Mouse (Mus musculus) left cerebral cortex, adult 2 months (tissue): ENCODE data around the gene Gm49776. TPM values are rescaled to one million over a fixed set of nuclear protein-coding genes. Genes with fewer than 3 reads are reported as not detected.
"Not testable (repeated sequence)": the region's sequence is repeated elsewhere in the genome, so short reads cannot be mapped to it uniquely, and the experiment has no call there.

ENCODE experiments used
- DNase-seq, 2 experiments: peaks; one replicate each; pipeline ENCODE4 v3.0.0; 2021 to 2022; ENCODE audit warnings: low spot score in 2 of 2, mixed read lengths in 1 of 2; ENCODE audit errors: extremely low spot score in 1 of 2
- H3K27ac ChIP-seq: fragments of 200-600 bp; 2 replicates; pipeline ENCODE4 v1.8.1; 2022
- H3K4me3 ChIP-seq: fragments of 200-600 bp; 2 replicates; pipeline ENCODE4 v1.8.1; 2022
- CTCF ChIP-seq: fragments of 200-600 bp; IDR thresholded peaks from 2 replicates; pipeline ENCODE4 v1.8.1; 2022; ENCODE audit warnings: antibody characterized with exemption, mild to moderate bottlenecking, moderate library complexity
- intact Hi-C: fragments of 180-260 bp; cut with DNase I; formaldehyde crosslinking; loops from one replicate; pipeline ENCODE4 v1.15.1; 2025
- microRNA-seq, 2 experiments: library from miRNA; unstranded; fragments of <30 nt; microRNA quantifications; one replicate each; pipeline ENCODE4 v1.2.0; 2021
- total RNA-seq, 2 experiments: library from RNA; stranded (reverse); gene quantifications; 2 replicates each; pipeline ENCODE4 v1.2.3; 2021

Gene Gm49776
- total RNA-seq, 2 experiments from 2014 or later: not detected

GRCm38 (mm10) chr16:18214858-18215257 is 43.3 kb downstream of the Gm49776 start:
- intact Hi-C loops: no loop called here
- Histone ChIP-seq H3K4me3 (peak overlapping the region; percentile 2; the same call in 1 of the 2 replicates), H3K27ac (peak overlapping the region; percentile 76)
- TF ChIP-seq CTCF: no peak
- no peak for DNase-seq

- Histone ChIP-seq H3K27ac (peak overlapping the region; percentile 76), H3K4me3 (peak overlapping the region; percentile 9; the same call in 1 of the 2 replicates)
- intact Hi-C loops: no loop called here
- no peak for TF ChIP-seq CTCF
- DNase-seq: peak; percentile 72 to 74
Observed at GRCm38 (mm10) chr16:18213689-18214088, 44.4 kb downstream of the Gm49776 start.

GRCm38 (mm10) chr16:18211417-18212171 is 46.5 kb downstream of the Gm49776 start:
- H3K4me3 ChIP-seq: no peak overlapping the region
- intact Hi-C loops: loop anchor here (1.0 to 2.0 kb wide), 4 partner anchors 39 to 159 kb away; partner anchors contain the start of genes Dgcr6 and Rtn4r
- TF ChIP-seq CTCF: peak; percentile 99
- DNase-seq: peak; percentile 89 to 95
- H3K27ac ChIP-seq: peak overlapping the region; percentile 42; the same call in 1 of the 2 replicates

GRCm38 (mm10) chr16:18210701-18211416 is 47.3 kb downstream of the Gm49776 start:
- DNase-seq: peak; percentile 71 to 83
- peak overlapping the region; percentile 42; the same call in 1 of the 2 replicates for H3K27ac ChIP-seq
- peak; percentile 87 for TF ChIP-seq CTCF
- no peak overlapping the region for H3K4me3 ChIP-seq
- intact Hi-C loops: loop anchor here (1.0 to 2.0 kb wide), 4 partner anchors 39 to 158 kb away; partner anchors contain the start of genes Dgcr6 and Rtn4r

- intact Hi-C loops: no loop called here
- no peak overlapping the region for H3K27ac ChIP-seq
- DNase-seq: no peak
- no peak for TF ChIP-seq CTCF
- no peak overlapping the region for H3K4me3 ChIP-seq
Observed at GRCm38 (mm10) chr16:18203430-18204091, 54.6 kb downstream of the Gm49776 start.

GRCm38 (mm10) chr16:18202061-18202460 is 56.1 kb downstream of the Gm49776 start:
- TF ChIP-seq CTCF: no peak
- no peak for DNase-seq
- intact Hi-C loops: no loop called here
- Histone ChIP-seq H3K27ac (no peak overlapping the region), H3K4me3 (no peak overlapping the region)

GRCm38 (mm10) chr16:18201620-18202019 is 56.5 kb downstream of the Gm49776 start:
- DNase-seq: no peak
- no peak overlapping the region for H3K27ac ChIP-seq
- no peak overlapping the region for H3K4me3 ChIP-seq
- intact Hi-C loops: no loop called here
- no peak for TF ChIP-seq CTCF

- DNase-seq: no peak
- intact Hi-C loops: no loop called here
- Histone ChIP-seq H3K27ac (no peak overlapping the region), H3K4me3 (no peak overlapping the region)
- no peak for TF ChIP-seq CTCF
Observed at GRCm38 (mm10) chr16:18200062-18200461, 58.1 kb downstream of the Gm49776 start.

- TF ChIP-seq CTCF: no peak
- no peak for DNase-seq
- intact Hi-C loops: no loop called here
- H3K27ac ChIP-seq: peak overlapping the region; percentile 50; the same call in 1 of the 2 replicates
- H3K4me3 ChIP-seq: no peak overlapping the region
Observed at GRCm38 (mm10) chr16:18198365-18199098, 59.6 kb downstream of the Gm49776 start.

- H3K27ac ChIP-seq: peak overlapping the region; percentile 50; the same call in 1 of the 2 replicates
- peak in 1 of 2 experiments; percentile 21 for DNase-seq
- no peak for TF ChIP-seq CTCF
- intact Hi-C loops: no loop called here
- no peak overlapping the region for H3K4me3 ChIP-seq
Observed at GRCm38 (mm10) chr16:18197881-18198280, 60.2 kb downstream of the Gm49776 start.

- H3K4me3 ChIP-seq, DNase-seq: not testable (repeated sequence)
- intact Hi-C loops: loop anchor here (1.0 kb wide), 3 partner anchors 22 to 64 kb away; no protein-coding TSS in a partner anchor
- peak overlapping the region; percentile 87; the same call in 1 of the 2 replicates for H3K27ac ChIP-seq
Observed at GRCm38 (mm10) chr16:18195561-18195960, 62.6 kb downstream of the Gm49776 start.

Small RNA genes lying within 50 kb of the gene (microRNA-seq; reads per million reads assigned to microRNA genes)
- gene Gm24572 (0.24 to 0.97 reads per million in 2 experiments), gene Mir1306 (191 to 399 reads per million in 2 experiments)

Other genes with a start within 250 kb of the Gm49776 start
- gene Dgcr6, start 205.5 kb downstream of the Gm49776 start, total RNA-seq: 10 to 100 TPM; 96.1 to 96.8 TPM
- 10 to 100 TPM; 38.9 to 40.8 TPM for gene Prodh, start 168.1 kb downstream of the Gm49776 start, total RNA-seq
- 100 to 1,000 TPM; 138 to 147 TPM for gene Rtn4r, start 130.7 kb downstream of the Gm49776 start, total RNA-seq
- not detected for gene Ccdc188, start 40.4 kb downstream of the Gm49776 start, total RNA-seq
- gene Zdhhc8, start 23.2 kb downstream of the Gm49776 start, total RNA-seq: 100 to 1,000 TPM; 132 to 134 TPM
- gene Trmt2a, start 9.6 kb downstream of the Gm49776 start, total RNA-seq: 10 to 100 TPM; 43.6 to 47.7 TPM
- 10 to 100 TPM; 87.3 to 92.9 TPM for gene Ranbp1, start 9.6 kb downstream of the Gm49776 start, total RNA-seq
- 10 to 100 TPM; 41.1 to 41.8 TPM for gene Dgcr8, start 30.9 kb upstream of the Gm49776 start, total RNA-seq
- 100 to 1,000 TPM; 154 to 158 TPM for gene Tango2, start 89.8 kb upstream of the Gm49776 start, total RNA-seq
- 10 to 100 TPM; 39.1 to 50.4 TPM for gene Arvcf, start 89.9 kb upstream of the Gm49776 start, total RNA-seq
- 10 to 100 TPM; 18.2 to 22.5 TPM for gene Txnrd2, start 168.1 kb upstream of the Gm49776 start, total RNA-seq
- gene Comt, start 168.5 kb upstream of the Gm49776 start, total RNA-seq: 10 to 100 TPM; 87.2 to 87.6 TPM
- 1 to 10 TPM; 6.0 to 6.5 TPM for gene Gnb1l, start 240.4 kb upstream of the Gm49776 start, total RNA-seq
- gene Rtl10, start 240.6 kb upstream of the Gm49776 start, total RNA-seq: 10 to 100 TPM in 1 of 2 experiments, 1 to 10 TPM in 1; 7.1 to 10.7 TPM